Mouse (Mus musculus) brain, embryonic 14.5 days (tissue): ENCODE measurements around the gene C2cd4d. TPM values are rescaled to one million over a fixed set of nuclear protein-coding genes. Genes with fewer than 3 reads are reported as not detected.

Experiments
- DNase-seq: peaks from one replicate; pipeline ENCODE4 v3.0.0-alpha.2; 2011; ENCODE audit warnings: low read depth
- CTCF ChIP-seq: fragments of 200-500 bp; IDR thresholded peaks from 2 replicates; pipeline ENCODE4 v1.5.1; 2012; ENCODE audit warnings: inconsistent platforms, mild to moderate bottlenecking, moderate library complexity, borderline replicate concordance; ENCODE audit not compliant: insufficient read depth, insufficient read length; ENCODE audit errors: extremely low read depth
- POLR2A ChIP-seq: fragments of 200-500 bp; IDR thresholded peaks from 2 replicates; pipeline ENCODE4 v1.6.1; 2012; ENCODE audit warnings: mild to moderate bottlenecking, inconsistent platforms, borderline replicate concordance; ENCODE audit not compliant: poor library complexity, insufficient read depth, insufficient read length, severe bottlenecking; ENCODE audit errors: extremely low read depth
- polyA plus RNA-seq: library from polyadenylated mRNA; depleted of rRNA; stranded (reverse); fragments of >200 nt; gene quantifications from 2 replicates; pipeline ENCODE4 v1.2.3, GENCODE M21; 2012; rRNA removed

C2cd4d gene
- polyA plus RNA-seq, 1 experiment, result 1.0 TPM

DNA sequence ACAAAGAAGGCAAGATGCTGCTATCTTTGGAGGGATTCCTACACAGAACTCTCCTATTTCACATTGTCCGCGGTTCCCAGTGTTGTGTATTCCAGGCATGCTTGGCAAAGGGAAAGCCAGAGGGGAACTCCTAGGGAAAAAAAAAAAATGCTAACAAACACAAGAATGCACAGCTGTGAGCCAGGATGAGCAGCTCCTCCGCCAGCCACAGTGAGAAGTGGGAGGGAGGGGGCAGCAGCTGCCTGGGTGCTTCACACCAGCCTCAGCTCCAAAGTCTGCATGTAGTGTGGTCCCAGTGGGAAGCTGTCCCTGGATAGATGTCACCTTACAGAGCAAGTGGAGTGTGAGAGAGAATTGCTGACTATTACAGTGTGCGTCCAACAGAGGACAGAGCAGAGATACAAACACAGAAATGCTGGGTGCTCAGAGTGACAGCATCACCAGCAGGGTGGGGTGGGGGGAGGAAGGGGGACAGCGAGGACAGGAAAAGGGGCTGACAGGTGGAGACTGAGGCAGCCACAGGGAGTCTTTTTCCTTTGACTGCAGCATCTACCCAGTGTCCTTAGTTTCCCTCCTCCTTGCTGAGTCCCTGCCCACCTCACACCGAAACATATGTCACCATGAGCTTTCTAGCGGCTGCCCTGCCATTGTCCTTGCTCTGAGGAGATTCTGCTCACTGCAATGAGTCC, 42.3 kb downstream of the C2cd4d start:
- DNase-seq, result peak; percentile 64
- no peak for TF ChIP-seq POLR2A
- TF ChIP-seq CTCF, result no peak

DNA sequence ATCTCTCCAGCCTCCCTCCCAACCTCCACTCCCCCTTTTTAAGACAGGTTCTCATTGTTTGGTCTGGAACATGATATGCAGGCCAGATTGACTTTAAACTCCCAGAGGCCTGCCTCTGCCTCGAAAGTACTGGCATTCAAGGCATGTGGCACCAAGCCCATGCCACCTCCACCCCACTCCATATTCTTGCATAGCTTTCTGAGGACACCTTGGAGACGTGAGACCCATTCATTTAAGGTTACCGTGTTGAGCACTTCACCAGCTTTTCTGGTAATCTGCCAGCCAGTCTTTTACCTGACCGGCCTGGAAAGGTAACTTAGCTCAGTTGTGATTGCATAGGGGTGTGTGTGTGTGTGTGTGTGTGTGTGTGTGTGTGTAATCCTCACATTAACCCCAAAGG, 43.3 kb downstream of the C2cd4d start:
- DNase-seq, result no peak
- TF ChIP-seq POLR2A, result no peak
- no peak for TF ChIP-seq CTCF

DNA sequence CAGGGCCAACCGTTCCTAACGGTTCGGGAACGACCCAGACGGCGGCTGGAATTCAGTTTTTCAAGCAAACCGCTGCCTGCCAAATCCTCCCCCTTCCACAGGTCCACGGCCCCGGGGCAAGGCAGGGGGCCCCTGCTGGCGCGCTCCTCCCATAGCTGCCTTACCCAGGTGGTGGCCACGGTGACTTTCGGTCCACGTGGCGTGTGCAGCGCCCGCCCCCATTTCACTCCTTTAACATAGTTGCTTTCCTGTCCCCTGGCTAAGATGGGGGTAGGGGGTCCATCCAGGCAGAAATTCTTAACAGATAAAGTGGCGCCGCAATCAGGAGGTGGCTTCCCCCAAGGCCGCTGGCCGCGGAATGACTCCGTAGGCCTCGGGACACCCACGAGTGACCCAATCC, 50.3 kb downstream of the C2cd4d start:
- no peak for DNase-seq
- 0 out of 2 replicates have a peak, but pooled peaks have one; percentile 1 for TF ChIP-seq CTCF
- no peak for TF ChIP-seq POLR2A

DNA sequence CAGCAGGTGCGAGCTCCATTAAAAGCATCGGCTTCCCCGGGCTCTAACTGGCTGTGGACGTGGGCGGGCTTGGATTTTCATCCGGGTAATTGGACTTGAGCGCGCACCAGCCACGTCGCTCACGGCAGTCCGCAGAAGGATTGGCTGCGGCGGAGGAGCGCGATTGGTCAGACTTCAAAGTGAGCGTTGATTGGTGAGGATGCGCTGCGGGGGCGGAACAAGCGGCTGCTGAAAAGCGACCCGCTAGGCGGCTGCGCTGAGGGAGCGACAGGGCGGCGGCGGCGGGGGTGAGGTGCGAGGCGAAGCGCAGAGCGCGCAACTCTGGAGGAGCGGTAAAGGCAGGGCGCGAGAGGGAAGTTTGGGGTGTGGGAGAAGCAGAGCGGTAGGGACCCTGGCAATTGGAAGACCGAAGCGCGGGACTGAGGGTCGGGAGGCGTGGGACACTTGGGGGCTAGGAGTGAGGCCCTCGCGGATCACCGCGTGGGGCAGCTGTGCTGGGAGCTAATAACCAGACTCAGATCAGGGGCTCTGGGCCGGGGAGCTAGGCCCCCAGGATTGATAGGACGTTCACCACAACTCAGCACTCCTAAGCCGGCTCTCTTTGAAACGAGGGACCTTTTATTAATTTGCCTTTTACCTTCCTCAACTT, 50.9 kb downstream of the C2cd4d start, which contains the start of gene Tdrkh:
Gene Tdrkh (plus strand): TSS at position 243 of the 649 bp plus-strand sequence.
- TF ChIP-seq POLR2A (peak; percentile 91), CTCF (peak; percentile 15; the same call in 1 of the 2 replicates)

More for the DNA sequence above, 50.9 kb downstream of the C2cd4d start, which contains the start of gene Tdrkh:
- peak; percentile 100 for DNase-seq

Other genes starting within 250 kb of the C2cd4d start
- not detected in 2 replicates for gene Gm10696, start 184.2 kb upstream of the C2cd4d start, polyA plus RNA-seq
- gene Gm5286, start 165.7 kb upstream of the C2cd4d start, polyA plus RNA-seq, result not detected in 2 replicates
- not detected in 2 replicates for gene Gm4778, start 98.4 kb upstream of the C2cd4d start, polyA plus RNA-seq
- 19.2 and 22.3 TPM in 2 replicates for gene Them4, start 52.3 kb upstream of the C2cd4d start, polyA plus RNA-seq
- gene Them5, start 20.3 kb upstream of the C2cd4d start, polyA plus RNA-seq, result 0.26 and 1.4 TPM in 2 replicates
- 0.97 and 1.5 TPM in 2 replicates for gene Rorc, start 10.4 kb downstream of the C2cd4d start, polyA plus RNA-seq
- gene Lingo4, start 36.1 kb downstream of the C2cd4d start, polyA plus RNA-seq, result 0.55 and 0.70 TPM in 2 replicates
- gene Tdrkh, start 50.8 kb downstream of the C2cd4d start, polyA plus RNA-seq, result 15.2 and 24.2 TPM in 2 replicates
- gene Mrpl9, start 80.9 kb downstream of the C2cd4d start, polyA plus RNA-seq, result 48.8 and 51.9 TPM in 2 replicates
- gene Oaz3, start 81.5 kb downstream of the C2cd4d start, polyA plus RNA-seq, result 0.16 and 0.57 TPM in 2 replicates
- 696 and 882 TPM in 2 replicates for gene Celf3, start 115.9 kb downstream of the C2cd4d start, polyA plus RNA-seq
- gene Riiad1, start 117.9 kb downstream of the C2cd4d start, polyA plus RNA-seq, result 5.7 and 5.8 TPM in 2 replicates
- gene Snx27, start 220.3 kb downstream of the C2cd4d start, polyA plus RNA-seq, result 34.0 and 45.1 TPM in 2 replicates